Mouse (Mus musculus) neural tube, embryonic 10.5 days (tissue): ENCODE data around the gene Dock4.

ENCODE experiments used
- DNase-seq: peaks from one replicate; pipeline ENCODE4 v3.0.0-alpha.2; 2017; ENCODE audit warnings: low spot score; ENCODE audit errors: extremely low spot score

The Dock4 gene

DNA sequence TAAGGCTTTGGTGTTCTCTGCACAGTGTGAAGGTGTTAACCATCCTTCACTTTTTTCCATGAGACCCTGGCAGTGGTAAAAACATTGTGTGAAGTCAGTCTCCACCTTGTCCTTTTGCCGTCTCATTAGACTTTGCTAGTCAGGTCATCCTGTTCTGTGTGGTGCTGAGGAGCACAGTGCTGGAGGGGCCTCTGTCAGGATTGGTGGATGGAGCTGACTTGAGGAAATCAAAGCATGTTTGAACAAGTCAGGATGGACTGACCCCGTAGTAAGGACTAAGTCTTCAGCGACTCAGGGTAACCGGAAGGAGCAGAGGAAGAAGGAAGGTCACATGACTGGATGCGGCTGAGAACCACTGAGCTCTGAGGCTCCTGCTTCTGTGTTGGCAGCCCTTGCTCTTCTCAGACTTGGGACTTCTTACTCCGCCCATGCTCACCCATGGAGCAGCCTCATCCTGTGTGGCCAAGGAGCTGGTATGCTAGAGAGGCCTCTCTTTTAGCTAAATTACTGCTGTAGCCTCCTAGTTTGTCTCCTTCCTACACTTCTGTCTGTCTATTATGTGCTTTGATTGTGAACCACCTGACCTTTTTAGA is 14.0 kb downstream of the Dock4 start:
- peak; percentile 11 for DNase-seq

DNA sequence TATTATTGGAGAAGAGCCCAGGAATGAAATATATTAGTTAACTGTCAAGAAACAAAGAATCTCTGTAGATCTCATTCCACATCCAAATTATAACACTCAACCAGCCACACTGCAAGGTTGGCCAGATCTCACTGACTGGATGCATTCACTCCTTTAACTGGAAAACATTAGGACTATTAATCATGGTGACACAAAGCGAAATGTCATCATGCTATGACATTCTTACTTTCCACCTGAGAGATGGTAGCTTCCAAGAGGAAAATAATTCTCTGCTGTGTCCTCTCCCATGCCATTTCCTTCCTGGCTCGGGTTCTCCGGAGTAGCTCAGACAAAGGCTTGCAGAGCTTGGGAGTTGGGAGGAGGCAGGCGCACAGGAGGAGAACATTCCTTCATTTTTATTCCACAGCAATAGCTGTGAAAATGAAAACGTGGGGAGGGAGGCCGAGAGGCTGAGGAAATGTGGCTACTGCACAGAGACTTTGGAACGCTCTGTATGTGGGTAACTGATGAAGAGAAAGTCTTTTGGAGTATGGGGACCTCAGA is 17.0 kb downstream of the Dock4 start:
- DNase-seq = peak; percentile 12

DNA sequence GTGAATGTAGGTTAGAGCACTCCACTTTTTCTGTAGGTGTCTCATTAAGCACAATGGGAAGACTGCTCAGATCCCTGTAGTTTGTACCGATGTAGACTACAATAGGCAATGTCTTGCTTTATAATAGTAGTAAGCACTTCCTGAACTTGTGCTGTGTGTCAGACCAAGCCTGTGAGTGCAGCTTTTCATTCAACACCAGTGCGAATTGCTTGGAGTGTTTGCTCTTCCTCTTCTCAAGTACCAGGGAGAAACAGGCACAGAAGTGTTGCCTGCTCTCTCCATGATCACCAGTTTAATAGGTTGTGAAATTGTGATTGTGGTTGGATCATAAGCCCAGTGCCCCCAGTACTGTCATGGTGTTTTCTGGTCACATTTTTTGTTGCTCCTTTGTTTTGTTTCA is 18.1 kb downstream of the Dock4 start:
- DNase-seq = no peak

DNA sequence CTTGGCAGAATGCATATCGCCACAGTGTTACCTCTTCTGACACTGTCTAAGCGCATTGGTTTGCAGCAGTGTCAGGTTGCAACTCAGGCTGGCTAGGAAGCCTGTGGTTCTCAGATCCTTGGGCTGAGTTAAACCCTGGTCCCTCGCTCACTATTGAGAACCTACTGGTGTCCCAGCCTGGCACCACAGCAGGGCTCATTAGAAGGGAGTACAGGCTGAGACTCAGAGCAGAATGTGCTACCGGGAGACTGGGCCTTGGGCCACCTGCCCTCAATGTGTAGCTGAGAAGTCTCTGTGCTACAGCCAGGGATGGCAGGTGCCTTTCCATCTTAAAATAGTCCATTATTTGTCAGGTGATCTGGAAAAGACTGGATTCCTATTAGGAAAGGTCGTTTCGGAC is 18.5 kb downstream of the Dock4 start:
- peak; percentile 16 for DNase-seq

DNA sequence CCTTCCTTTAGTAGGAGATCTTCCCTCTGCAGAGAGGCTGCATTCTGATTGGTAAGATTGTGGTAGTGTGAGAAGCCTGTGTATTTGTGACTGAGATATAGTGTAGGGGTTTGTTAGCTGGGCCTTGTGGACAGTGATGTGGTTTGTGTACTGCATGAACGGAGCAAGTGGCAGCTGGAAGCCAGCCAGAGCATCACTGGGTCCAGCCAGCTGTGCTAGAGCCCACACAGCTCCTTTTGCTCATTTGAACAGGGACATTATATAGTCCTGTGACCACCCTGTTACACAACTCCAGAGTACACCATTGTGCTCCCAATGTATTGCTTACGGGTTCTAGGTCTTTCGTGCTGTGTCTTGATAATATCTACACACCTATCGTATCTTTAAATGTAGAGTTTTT is 22.5 kb downstream of the Dock4 start:
- peak; percentile 4 for DNase-seq

DNA sequence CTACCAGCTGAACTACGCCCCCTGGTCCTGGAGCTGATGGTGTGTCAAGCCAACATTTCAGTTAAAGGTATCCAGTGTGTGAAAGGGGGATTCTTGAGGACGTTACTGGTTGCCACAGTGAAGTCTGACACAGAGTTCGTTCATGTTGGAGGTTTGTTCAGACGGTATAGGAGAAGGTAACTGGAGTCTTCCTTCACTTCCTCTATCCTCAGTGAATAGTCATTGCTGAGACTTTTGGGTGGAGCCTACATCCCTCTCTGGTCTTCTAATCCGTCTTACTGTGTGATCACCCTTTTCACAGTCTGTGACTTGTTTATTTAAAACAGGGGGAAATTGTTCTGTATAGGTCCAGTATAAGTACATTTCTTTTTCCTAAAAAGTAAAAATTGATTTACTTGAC is 23.3 kb downstream of the Dock4 start:
- peak; percentile 8 for DNase-seq

DNA sequence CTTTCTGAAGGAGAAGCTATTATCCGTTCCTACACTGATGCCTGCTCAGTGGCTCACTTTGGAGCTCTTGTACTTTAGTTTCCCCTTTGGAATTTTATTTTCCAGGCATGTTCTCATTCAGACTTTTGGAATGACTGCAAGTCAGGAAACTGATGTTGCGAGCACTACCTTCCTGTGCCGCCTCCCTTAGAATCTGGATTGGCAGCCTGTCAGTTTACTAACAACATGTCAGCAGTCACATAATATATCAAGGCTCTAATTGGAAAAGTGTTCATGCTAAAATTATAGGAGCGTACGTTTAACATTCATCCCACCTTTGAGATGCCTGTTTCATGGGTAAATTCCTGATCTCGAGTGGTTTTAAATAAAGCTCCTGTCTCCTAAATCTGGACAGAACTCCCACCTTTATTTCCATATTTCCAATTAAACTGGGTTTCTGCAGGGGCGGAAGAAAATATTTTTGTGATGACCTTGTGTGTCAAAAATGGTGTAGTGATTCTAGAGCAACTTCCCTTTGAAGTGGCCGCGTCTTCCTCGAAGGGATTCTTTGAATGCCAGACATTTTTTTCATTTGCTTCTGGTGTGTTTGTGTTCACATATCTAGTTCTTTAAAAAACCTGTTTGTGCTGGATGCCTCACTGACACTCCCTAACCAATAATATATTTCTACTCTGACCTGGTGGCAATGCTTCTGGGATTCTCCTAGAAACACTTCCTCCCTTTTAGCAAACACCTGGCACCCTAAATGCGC is 26.1 kb downstream of the Dock4 start:
- peak; percentile 13 for DNase-seq

DNA sequence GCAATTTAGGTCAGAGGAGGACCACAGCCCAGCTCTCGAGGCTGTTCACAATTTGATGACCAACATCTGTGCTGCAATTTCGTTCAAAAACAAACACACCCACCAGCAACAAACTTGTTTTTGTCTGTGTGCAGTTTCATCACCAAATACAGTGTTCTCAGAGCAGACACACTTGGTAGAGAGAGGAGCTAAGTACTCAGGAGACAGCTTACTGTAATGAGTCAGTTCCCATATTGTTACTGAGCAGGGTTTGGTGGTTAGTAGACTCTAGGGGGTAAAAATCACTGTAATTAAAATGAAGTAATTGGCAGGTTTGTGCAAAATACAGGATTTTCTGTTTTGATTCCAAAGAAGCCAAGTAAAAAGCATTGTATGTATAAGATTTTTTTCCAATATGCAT is 28.0 kb downstream of the Dock4 start:
- no peak for DNase-seq

DNA sequence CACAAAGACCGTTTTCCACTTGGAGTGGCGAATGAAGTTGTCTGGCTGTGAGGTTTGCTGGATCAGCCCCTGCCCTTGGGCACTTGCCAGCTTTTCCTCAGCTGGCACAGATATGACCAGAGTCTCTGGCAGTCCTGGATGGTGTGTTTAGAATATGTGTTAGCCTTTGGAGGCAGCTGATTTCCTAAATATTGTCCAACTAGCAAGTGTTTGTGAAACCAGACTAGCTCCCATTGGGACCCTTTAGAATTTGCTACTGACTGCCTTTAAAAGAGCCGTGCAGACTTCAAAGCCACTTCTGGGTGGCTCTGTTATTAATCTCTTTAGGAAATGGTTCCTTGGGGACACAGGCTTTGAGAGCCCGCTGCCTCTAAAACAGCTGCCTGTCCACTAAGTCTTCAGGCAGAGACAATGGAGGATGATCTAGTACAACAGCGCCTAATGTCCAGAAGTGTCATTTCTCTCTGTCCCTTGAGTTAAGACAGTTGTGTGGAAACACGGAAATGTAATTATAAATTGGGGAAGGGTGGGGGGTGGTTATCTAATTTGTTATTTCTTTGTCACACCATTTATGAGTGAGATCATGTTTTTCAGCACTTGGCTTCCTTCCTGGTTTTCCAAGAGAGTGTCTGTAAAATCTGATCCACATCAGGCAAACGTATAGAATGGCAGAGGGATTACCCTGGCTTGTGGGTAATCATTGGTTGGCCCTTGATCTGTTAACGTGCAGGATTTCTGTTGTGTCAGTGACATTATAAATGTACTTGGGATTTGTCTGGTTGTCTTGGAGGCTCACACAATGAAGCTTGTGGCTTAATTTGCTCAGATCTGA is 32.1 kb downstream of the Dock4 start:
- peak; percentile 19 for DNase-seq

DNA sequence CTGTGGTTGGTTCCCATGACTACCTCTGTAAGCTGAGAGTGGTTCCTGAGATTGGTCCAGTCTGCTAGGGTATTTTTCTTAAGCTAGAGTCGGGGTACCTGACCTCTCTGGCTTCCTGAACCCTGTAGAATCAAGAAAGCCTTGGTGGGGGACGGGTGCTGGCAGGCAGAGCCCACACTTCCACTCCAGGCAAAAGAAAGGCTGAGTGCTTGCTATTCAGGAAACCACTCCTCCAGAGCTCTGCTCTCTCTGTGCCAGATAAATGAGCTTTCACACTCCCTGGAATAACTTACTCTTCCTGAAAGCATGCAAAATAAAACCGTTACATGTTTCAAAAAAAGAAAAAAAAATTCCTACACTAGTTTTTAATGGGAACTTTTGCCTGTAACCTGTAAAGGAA is 38.5 kb downstream of the Dock4 start:
- no peak for DNase-seq

DNA sequence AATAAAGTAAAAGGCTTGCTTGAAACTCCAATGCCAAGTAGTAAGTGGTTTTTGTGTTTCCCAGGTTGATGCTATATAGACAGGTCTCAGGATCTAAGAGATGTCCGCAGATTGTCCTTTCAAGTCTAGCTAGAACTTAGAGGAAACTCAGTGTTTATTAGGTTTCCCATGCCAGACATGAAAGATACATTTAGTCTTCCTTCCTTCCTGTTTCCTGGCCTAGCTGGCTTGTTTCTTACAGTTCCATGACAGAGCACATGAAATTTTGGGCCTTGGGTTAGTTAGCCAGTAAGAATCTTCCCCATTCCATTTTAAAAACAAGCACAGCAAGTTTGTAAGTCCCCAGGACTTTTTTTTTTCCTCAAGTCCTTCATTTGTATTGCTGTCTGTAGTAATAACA is 39.5 kb downstream of the Dock4 start:
- DNase-seq = no peak

DNA sequence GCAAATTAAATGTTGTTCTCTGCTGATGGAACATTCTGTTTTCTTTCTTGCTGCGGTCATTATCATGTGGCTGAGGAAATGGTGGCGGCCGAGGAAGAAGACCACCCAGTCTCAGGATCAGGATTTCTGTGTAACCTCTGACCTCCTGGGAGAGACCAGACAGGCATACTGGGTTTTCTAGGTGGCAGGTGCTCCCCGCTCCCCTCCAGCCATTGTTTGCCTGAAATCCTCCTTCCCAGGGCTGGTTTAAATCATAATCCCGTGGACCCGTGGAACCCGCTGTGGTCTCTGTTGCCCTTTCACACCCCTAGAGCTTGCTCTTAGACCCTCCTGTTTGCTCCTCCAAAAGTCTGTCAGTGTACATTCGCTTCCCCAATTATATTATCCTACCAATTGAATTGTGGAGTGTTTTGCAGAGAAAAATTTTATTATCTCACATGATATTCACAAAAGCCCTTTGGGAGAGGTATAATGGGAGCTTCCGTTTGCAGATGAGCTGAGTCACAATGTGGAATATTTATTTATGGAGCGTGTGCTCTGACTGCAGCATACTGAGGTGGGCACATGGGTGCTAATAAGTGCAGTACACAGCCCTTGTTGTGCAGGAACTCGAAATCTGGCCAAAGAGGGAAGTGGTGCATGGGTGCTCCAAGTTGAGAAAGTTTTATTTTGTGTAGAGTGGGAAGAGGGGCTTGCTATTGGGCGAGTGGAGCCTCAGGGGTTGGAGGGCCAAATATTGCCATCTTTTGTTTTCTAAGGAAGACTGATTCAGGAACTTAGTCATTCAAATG is 40.5 kb downstream of the Dock4 start:
- DNase-seq = no peak

DNA sequence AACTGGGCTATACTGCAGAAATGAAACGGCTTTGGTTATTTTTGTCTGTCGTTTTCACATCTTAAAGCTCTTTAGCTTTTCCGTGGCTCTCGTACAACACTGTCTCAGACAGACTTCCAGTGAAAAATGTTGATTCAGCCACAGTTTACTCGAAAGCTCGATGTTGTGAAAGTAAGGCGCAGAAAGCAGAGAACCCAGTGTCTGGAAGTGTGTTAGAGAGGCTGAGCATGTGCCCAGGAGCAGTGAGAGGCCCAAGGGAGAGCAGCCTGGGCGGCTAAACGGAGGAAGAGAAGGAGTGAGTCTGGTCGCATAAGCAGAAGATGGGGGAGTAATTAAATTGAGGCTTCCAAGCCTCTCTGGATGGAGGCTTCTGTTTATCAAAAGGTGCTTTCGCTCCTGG is 50.6 kb downstream of the Dock4 start:
- no peak for DNase-seq

DNA sequence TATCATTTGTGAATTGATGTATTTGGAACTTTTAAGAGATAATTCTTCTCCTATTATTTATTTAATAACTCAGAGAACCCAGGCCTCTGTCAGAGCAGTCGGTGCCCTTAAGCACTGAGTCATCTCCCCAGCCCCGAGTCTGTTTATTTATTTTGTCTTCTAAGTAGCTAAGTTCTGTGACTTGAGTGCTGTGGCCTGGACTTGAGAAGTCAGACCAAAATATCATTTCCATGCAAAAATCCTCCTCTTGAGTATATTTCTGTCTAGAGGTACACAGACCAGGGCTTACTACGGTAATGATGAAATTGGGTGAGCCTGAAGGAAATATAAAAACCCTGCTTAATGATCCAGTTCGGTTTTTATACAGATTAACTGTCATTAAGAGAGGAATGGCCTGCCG is 52.1 kb downstream of the Dock4 start:
- no peak for DNase-seq

DNA sequence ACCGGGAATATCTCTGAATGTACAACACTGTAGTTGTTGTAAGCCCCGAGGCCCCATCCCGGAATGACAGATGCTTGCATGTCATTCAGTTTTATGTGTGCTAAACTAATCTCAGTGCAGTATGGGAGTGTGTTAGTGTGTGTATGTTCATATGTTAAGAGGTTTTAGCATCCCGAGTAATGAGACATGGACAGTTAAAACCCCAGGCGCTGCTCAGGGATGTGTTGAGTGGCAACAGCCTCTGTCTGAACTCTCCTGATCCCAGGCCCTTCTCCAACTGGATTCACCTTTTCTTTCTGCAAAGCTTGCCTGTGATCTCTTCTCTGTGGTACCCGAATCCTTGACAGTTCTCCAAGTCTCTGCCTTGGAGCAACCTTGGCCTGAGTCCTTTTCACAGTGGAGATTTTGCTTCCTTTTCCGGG is 52.5 kb downstream of the Dock4 start:
- DNase-seq = no peak

DNA sequence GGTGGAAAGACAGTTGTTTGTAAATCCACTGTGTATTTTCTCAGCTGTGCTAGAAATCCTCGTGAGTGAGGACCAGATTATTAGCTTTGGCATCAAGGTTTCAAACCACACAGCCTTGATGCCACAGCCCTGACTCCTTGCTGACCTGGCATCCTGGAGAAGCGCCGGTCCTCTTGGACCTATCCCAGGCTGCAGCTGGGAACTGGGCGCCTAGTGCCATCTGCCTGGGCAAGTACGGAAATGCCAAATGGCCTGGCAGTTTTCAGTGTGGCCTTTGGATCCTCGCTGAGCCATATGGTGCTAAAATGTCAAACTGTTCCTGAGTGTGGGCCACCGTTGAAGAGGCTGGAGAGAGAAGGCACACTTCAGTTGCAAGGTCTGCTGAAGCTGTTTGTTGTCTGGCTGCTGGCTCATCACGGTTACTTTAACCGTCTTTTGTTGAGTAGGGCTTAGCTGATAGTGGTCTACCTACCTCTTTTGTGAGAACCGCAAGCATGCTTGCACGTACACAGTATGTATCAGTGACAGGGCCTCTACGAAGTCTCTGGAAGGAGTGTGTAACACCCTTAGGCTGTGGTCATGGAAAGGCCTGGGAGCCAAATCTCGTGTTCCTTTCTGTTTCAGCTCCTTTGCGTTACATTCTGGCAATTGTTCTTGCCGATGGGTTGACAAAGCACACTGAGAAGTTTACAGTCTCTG is 53.3 kb downstream of the Dock4 start:
- DNase-seq = no peak

DNA sequence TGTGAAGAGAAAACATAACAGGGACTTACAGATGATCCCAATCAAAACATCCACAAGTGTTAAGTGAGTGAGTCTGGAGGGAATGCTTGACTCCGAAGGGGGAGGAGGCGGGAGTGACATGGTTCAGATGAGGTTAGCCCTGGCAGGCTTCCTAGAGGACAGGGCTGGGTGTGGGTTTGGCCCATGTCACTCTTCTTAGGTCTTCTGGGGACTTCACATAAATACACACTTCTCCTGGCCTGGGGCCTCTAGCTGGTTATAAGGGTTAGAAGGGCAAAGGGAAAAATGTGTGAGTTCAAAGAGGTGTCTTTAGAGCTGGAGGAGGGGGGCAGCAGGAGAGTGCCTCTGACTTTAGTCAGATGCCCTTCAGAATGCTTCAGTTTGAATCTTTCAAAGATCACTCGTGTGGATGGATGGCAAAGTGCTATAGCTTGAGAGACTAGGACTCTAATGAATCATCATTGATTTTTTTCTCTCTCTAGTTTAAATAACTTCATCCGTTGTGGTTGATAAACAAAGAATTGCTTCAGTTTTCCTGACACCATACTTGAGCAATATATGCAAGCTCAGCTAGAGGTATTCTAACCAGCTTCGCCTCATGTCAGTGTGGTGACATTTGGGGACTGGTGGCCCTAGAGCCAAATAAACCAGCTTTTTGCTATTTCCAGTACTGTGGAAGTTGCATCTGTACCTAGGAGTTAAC is 54.0 kb downstream of the Dock4 start:
- no peak for DNase-seq

DNA sequence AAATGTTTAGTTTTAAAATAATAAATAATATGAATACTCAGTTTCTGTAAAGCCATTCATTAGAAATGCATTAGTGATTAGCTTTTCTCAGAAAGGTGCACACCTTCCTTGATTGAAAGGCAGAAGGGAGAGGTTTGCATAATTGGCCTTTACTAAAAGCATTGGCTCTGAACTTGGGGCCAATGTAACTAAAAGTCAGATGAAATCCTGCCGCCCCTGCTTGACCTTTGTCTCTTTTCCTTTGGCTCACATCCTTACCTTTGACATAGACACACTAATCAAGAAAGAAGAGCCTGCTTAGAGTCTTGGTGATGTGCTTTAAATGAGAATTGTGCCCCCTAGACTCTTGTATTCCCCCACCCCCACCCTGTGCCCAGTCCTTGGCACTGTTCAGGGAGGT is 55.4 kb downstream of the Dock4 start:
- DNase-seq = no peak

DNA sequence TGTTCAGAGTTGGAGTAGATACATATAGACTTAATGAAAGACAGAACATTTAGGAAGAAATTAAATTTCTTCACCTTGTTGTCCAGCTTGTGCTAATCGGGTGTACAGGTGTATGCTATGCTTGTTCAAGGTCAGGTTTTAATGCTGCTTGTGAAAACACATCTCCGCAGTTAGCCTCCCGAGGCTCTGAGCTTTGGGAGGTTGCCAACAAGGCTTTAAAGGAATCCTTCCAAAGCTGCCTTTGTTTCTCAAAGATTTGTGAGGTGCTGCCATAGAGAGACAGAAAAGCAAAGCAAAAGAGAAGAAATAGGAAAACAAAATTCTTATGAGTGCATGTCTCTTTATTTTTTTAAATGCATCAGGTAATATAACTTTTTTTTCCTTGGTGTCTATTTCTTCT is 57.8 kb downstream of the Dock4 start:
- DNase-seq = no peak

DNA sequence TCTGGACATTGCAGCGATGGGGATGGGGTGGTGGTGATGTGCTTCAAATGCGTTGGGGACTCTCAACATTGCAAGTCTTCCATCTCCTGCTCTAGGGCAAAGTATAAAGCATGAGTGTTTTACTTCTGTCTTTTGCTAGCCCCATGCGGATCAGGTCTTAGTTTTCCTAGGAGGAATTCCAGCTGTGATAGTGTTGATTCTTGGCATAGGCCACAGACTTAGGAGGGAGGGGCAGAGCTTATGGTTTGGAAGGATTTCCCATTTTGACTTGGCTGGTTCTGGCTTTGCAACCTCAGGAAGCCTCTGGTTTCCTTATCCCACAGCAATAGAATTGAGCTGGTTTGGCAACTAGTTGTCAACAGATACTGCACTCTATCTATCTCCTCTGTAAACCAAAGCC is 58.9 kb downstream of the Dock4 start:
- no peak for DNase-seq
